Mouse (Mus musculus) heart, adult 2 months (tissue): Measurements from ENCODE around the gene Fam234a. TPM values are rescaled to one million over a fixed set of nuclear protein-coding genes. Genes with fewer than 3 reads are reported as not detected.
"Not testable (repeated sequence)": the region's sequence is repeated elsewhere in the genome, so short reads cannot be mapped to it uniquely, and the experiment has no call there.

Experiments
- DNase-seq, 2 experiments: peaks; one replicate each; pipeline ENCODE4 v3.0.0; 2021
- H3K27ac ChIP-seq: fragments of 200-600 bp; 2 replicates; pipeline ENCODE4 v1.8.1; 2022
- H3K27me3 ChIP-seq: fragments of 200-500 bp; 2 replicates; pipeline ENCODE4 v1.6.1; 2012; ENCODE audit warnings: mild to moderate bottlenecking, low read length, inconsistent platforms, mixed read lengths; ENCODE audit not compliant: control insufficient read depth, insufficient read depth
- H3K36me3 ChIP-seq: fragments of 200-500 bp; 2 replicates; pipeline ENCODE4 v1.6.1; 2012; ENCODE audit warnings: low read length, inconsistent platforms; ENCODE audit not compliant: control insufficient read depth, insufficient read depth
- H3K4me1 ChIP-seq: fragments of 200-500 bp; 2 replicates; pipeline ENCODE4 v1.6.1; 2011; ENCODE audit warnings: low read length; ENCODE audit not compliant: control insufficient read depth, insufficient read depth
- H3K4me3 ChIP-seq: fragments of 200-600 bp; 2 replicates; pipeline ENCODE4 v1.8.1; 2022
- H3K79me2 ChIP-seq: fragments of 200-500 bp; replicated peaks from 2 replicates; pipeline ENCODE4 v1.6.1; 2012; ENCODE audit warnings: mild to moderate bottlenecking, inconsistent platforms, low read length, moderate library complexity, mixed read lengths; ENCODE audit not compliant: control insufficient read depth, insufficient read depth
- H3K9ac ChIP-seq: fragments of 200-500 bp; 2 replicates; pipeline ENCODE4 v1.6.1; 2012; ENCODE audit warnings: low read depth, mild to moderate bottlenecking, control low read depth, inconsistent platforms, low read length, mixed read lengths
- CTCF ChIP-seq: fragments of 200-600 bp; IDR thresholded peaks from 2 replicates; pipeline ENCODE4 v1.8.1; 2022; ENCODE audit warnings: antibody characterized with exemption, mild to moderate bottlenecking, moderate library complexity
- EP300 ChIP-seq: fragments of 200-500 bp; IDR thresholded peaks from 2 replicates; pipeline ENCODE4 v1.6.1; 2011; ENCODE audit warnings: low read depth, low read length, control low read depth; ENCODE audit not compliant: insufficient read depth
- POLR2A ChIP-seq: fragments of 200-500 bp; IDR thresholded peaks from 2 replicates; pipeline ENCODE4 v1.6.1; 2011; ENCODE audit warnings: mild to moderate bottlenecking, low read depth, low read length, control low read depth; ENCODE audit not compliant: insufficient read depth
- WGBS: fragments of 180-500 bp; shearing (Covaris S2); methylation state at CpG from one replicate; pipeline ENCODE4 v1.1.7; 2018; 5-methylcytosine and 5-hydroxymethylcytosine counted together
- intact Hi-C: fragments of 180-260 bp; cut with DNase I; formaldehyde crosslinking; loops from one replicate; pipeline ENCODE4 v1.15.1; 2025
- polyA plus RNA-seq: library from polyadenylated mRNA; depleted of rRNA; stranded (reverse); fragments of >200 nt; gene quantifications from 2 replicates; pipeline ENCODE4 v1.2.3, GENCODE M21; 2012
- total RNA-seq, 2 experiments: library from RNA; stranded (reverse); gene quantifications; 2 replicates each; pipeline ENCODE4 v1.2.3; 2021

Fam234a gene
- total and polyA plus RNA-seq, 3 experiments, result 93.1 to 128 (median 113) TPM

DNA sequence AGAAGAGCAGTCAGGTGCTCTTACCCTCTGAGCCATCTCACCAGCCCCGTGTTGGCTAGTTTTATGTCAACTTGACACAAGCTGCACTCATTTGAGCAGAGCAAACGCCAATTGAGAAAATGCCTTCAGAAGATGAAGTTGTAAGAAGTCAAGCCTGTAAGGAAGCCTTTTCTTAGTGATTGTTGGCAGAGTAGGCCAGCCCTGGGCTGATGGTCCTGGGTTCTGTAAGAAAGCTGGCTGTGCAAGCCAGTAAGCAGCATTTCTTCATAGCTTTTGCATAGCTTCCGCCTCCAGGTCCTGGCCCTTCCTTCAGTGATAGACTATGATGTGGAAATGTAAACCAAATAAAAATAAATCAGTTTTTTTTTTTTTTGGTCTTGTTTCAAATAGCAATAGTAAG is 28.5 kb upstream of the Fam234a start:
- peaks cover 10% of the 10 kb centered on the region for H3K36me3 ChIP-seq
- H3K27ac ChIP-seq, result no peak overlapping the region
- no peak overlapping the region for H3K4me3 ChIP-seq
- WGBS, result 87% methylated on average over 3 of the region's 3 CpGs
- DNase-seq, result no peak
- TF ChIP-seq EP300 (no peak), CTCF (no peak), POLR2A (no peak)
- intact Hi-C loops, result no loop called here
- no peak overlapping the region for H3K9ac ChIP-seq
- peaks cover 1% of the 10 kb centered on the region; the same call in 1 of the 2 replicates for H3K27me3 ChIP-seq
- H3K4me1 ChIP-seq, result no peaks in the 10 kb centered on the region
- H3K79me2 ChIP-seq, result 0 out of 2 replicates have a peak, but pooled peaks cover 3% of the 10 kb centered on the region

GRCm38 (mm10) chr17:26269577-26269976 is 25.5 kb upstream of the Fam234a start:
- H3K9ac ChIP-seq, H3K4me1 ChIP-seq, H3K27me3 ChIP-seq, DNase-seq, intact Hi-C loops, H3K4me3 ChIP-seq, H3K79me2 ChIP-seq, H3K27ac ChIP-seq: not testable (repeated sequence)
- 96% methylated on average over 10 of the region's 10 CpGs for WGBS
- peaks cover 10% of the 10 kb centered on the region for H3K36me3 ChIP-seq

GRCm38 (mm10) chr17:26268851-26269250 is 24.8 kb upstream of the Fam234a start:
- intact Hi-C loops, result no loop called here
- no peaks in the 10 kb centered on the region for H3K27me3 ChIP-seq
- no peaks in the 10 kb centered on the region; the same call in 1 of the 2 replicates for H3K79me2 ChIP-seq
- H3K4me1 ChIP-seq, result no peaks in the 10 kb centered on the region
- DNase-seq, result no peak
- H3K9ac ChIP-seq, result no peak overlapping the region
- H3K36me3 ChIP-seq, result peaks cover 10% of the 10 kb centered on the region
- peak; percentile 59 for TF ChIP-seq CTCF
- no peak for TF ChIP-seq EP300
- no peak for TF ChIP-seq POLR2A
- no peak overlapping the region for H3K27ac ChIP-seq
- WGBS, result 35% methylated on average over 1 of the region's 1 CpGs
- H3K4me3 ChIP-seq, result no peak overlapping the region

- TF ChIP-seq CTCF (no peak), EP300 (no peak), POLR2A (no peak)
- intact Hi-C loops, result no loop called here
- DNase-seq, result no peak
- no peaks in the 10 kb centered on the region for H3K4me1 ChIP-seq
- H3K27ac ChIP-seq, result no peak overlapping the region
- peaks cover 7% of the 10 kb centered on the region for H3K36me3 ChIP-seq
- 95% methylated on average over 3 of the region's 3 CpGs for WGBS
- no peak overlapping the region for H3K4me3 ChIP-seq
- no peaks in the 10 kb centered on the region for H3K27me3 ChIP-seq
- H3K79me2 ChIP-seq, result no peaks in the 10 kb centered on the region; the same call in 1 of the 2 replicates
- H3K9ac ChIP-seq, result no peak overlapping the region
Observed at GRCm38 (mm10) chr17:26262384-26262783, 18.3 kb upstream of the Fam234a start.

- H3K9ac ChIP-seq, result no peak overlapping the region
- TF ChIP-seq EP300 (no peak), CTCF (no peak), POLR2A (no peak)
- H3K27me3 ChIP-seq, result no peaks in the 10 kb centered on the region
- no peak overlapping the region for H3K4me3 ChIP-seq
- H3K79me2 ChIP-seq, result no peaks in the 10 kb centered on the region; the same call in 1 of the 2 replicates
- H3K36me3 ChIP-seq, result peaks cover 10% of the 10 kb centered on the region
- intact Hi-C loops, result no loop called here
- 84% methylated on average over 4 of the region's 4 CpGs for WGBS
- DNase-seq, result no peak
- no peaks in the 10 kb centered on the region for H3K4me1 ChIP-seq
- H3K27ac ChIP-seq, result no peak overlapping the region
Observed at GRCm38 (mm10) chr17:26261826-26262225, 17.8 kb upstream of the Fam234a start.

GRCm38 (mm10) chr17:26255313-26255712 is 11.3 kb upstream of the Fam234a start:
- Histone ChIP-seq H3K27me3 (no peaks in the 10 kb centered on the region), H3K79me2 (no peaks in the 10 kb centered on the region; the same call in 1 of the 2 replicates), H3K36me3 (peaks cover 25% of the 10 kb centered on the region), H3K4me1 (peaks cover 1% of the 10 kb centered on the region; the same call in 1 of the 2 replicates), H3K4me3 (no peak overlapping the region), H3K9ac (no peak overlapping the region), H3K27ac (no peak overlapping the region)
- DNase-seq, result no peak
- TF ChIP-seq EP300 (no peak), CTCF (no peak), POLR2A (no peak)
- intact Hi-C loops, result no loop called here
- 94% methylated on average over 7 of the region's 7 CpGs for WGBS

- H3K36me3 ChIP-seq, result peaks cover 25% of the 10 kb centered on the region
- TF ChIP-seq POLR2A, result no peak
- no peak for TF ChIP-seq EP300
- no peak for TF ChIP-seq CTCF
- under 1% methylated on average over 24 of the region's 24 CpGs for WGBS
- no peak for DNase-seq
- intact Hi-C loops, result loop anchor here (5.0 kb wide), 2 partner anchors 459 to 954 kb away; no protein-coding TSS in a partner anchor
- peak overlapping the region; percentile 90 for H3K4me3 ChIP-seq
- peak overlapping the region; percentile 94 for H3K27ac ChIP-seq
- H3K9ac ChIP-seq, result peak overlapping the region; percentile 92
- H3K79me2 ChIP-seq, result no peaks in the 10 kb centered on the region; the same call in 1 of the 2 replicates
- peaks cover 1% of the 10 kb centered on the region; the same call in 1 of the 2 replicates for H3K4me1 ChIP-seq
- no peaks in the 10 kb centered on the region for H3K27me3 ChIP-seq
Observed at GRCm38 (mm10) chr17:26253399-26253798, 9.4 kb upstream of the Fam234a start.
